Mouse (Mus musculus) thymus, adult 2 months (tissue): Measurements from ENCODE around the gene Znrf2.

Experiments used
- CTCF ChIP-seq: fragments of 200-500 bp; IDR thresholded peaks from 2 replicates; pipeline ENCODE4 v1.5.1; 2012; ENCODE audit warnings: mild to moderate bottlenecking, control low read depth, low read length, moderate library complexity, borderline replicate concordance; ENCODE audit not compliant: control insufficient read depth, poor library complexity, insufficient read depth; ENCODE audit errors: extremely low read depth
- POLR2A ChIP-seq: fragments of 200-500 bp; IDR thresholded peaks from 2 replicates; pipeline ENCODE4 v1.6.1; 2012; ENCODE audit warnings: mild to moderate bottlenecking, low read length, control low read depth, moderate library complexity; ENCODE audit not compliant: control insufficient read depth, poor library complexity, insufficient read depth; ENCODE audit errors: extremely low read depth

DNA sequence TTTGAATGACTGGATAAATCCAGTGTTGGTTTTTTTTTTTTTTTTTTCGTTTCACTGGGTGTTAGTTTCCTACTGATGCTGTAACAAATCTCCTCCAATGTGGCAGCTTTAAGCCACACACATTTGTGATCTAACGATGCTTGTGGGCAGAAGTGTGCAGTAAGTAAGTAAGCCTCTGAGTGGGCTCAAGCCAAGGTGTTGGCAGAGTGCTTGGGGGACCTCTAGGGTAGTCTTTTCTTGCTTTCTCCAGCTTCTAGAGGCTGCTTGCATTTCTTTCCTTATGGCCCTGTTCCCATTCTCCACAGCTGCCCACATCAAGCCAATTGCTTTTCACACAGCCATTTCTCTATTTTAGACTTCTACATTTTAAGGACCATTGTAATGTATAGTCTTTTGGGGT, 16.7 kb downstream of the Znrf2 start:
- no peak for TF ChIP-seq CTCF
- no peak for TF ChIP-seq POLR2A
